Mouse (Mus musculus) layer of hippocampus, adult 9-10 months (tissue): ENCODE results near the gene Sema3g.

Experiments
- DNase-seq: peaks from one replicate; pipeline ENCODE4 v3.0.0; 2022; ENCODE audit warnings: low spot score

Sema3g gene

DNA sequence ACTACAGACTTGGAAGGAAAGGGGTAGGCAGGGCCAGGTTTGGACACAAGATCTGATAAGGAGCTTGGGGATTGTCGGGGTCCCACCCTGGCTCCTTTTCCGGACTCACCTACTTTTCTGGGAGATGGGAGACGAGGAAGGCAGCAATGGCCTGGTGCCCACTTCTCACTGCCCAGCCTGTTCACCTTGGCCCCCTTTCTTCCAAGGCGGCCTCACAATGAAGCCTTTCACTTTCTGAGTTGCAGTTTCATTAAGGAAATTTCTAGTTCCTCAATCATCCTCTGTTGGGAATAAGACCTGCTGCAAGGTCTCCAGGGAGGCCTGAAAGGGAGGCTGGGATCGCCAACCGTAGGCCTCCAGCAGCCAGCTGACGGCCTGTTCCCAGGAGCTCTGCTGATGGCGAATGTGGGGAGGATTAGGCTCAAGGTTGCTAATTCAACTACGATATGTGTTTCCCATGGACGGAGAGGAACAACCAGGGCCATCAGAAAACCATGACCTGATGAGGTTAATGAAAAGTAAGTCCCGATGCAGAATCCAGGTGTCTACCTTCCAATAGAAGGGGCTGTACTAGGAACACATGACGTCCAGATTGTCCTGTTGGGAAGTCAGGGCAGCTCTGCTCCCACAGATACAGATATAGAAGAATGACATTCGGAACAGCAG is 14.9 kb downstream of the Sema3g start:
- DNase-seq: no peak

- DNase-seq: no peak
These were observed 15.7 kb downstream of the Sema3g start for GRCm38 (mm10) chr14:31233070-31233995.

- peak; percentile 86 for DNase-seq
These were observed 16.4 kb downstream of the Sema3g start for GRCm38 (mm10) chr14:31233996-31234591.

- DNase-seq: no peak
These were observed 19.6 kb downstream of the Sema3g start for GRCm38 (mm10) chr14:31237101-31237882.

DNA sequence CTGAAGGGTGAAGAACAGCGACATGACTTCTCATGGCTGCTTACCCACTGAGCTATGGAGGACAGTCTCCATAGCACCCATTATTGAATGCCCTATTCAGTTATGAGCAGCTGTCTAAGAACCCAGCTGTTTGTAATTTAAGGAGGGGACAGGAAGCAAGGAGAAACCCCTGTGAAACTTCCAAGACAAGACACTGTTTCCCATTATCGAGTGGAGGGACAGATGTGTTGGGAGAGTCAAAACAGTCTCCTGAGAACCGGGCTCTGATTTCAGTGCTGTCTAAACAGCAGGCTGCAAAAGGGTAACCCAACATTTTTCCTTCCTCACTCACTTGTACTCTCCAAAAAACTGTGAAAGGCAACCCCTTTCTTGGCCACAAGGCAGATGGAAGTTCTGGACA is 22.9 kb downstream of the Sema3g start:
- DNase-seq: no peak

GRCm38 (mm10) chr14:31244777-31245176 is 27.1 kb downstream of the Sema3g start:
- no peak for DNase-seq

DNA sequence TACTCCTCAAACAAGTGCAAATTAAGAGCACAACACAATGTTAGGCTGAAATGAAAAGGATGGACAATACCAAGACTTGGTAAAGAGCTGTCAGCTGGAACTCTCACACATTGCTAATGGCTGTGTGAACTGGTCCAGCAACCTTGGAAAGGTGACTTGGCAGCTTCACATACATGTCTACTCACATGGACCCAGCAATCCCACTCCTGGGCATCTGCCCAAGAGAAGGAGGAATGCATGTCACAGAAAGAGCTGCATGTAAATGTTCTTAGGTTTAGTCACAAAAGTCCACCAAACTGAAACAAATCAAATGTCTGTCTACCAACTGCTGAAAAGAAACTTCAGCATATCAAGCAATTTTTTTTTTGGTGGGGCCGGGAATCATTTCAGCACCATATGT is 28.3 kb downstream of the Sema3g start:
- no peak for DNase-seq

DNA sequence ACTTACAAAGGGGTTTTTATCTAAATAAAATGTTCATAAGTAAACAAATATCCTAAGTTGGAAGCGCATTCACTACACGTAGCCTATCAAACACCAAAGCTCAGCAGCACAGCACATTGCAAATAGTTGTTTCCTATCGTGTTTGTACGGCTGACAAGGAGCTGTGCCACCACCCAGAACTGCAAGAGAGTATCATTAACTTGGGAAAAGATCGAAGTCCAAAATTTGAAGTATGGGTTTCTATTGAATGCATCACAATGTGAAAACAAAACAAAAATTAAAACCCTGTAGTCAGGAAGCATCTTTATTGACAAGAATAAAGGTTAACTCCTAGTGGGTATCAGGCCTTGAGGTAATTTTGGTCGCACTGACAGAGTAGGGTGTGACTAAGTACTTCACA is 30.7 kb downstream of the Sema3g start:
- DNase-seq: no peak

GRCm38 (mm10) chr14:31250222-31251083 is 32.8 kb downstream of the Sema3g start:
- no peak for DNase-seq

GRCm38 (mm10) chr14:31251084-31251604 is 33.5 kb downstream of the Sema3g start, which contains the start of the genes Phf7 and Bap1:
Phf7 (minus strand) TSS chr14:31251317.
Bap1 (plus strand) TSS chr14:31251450.
- DNase-seq: peak; percentile 78

DNA sequence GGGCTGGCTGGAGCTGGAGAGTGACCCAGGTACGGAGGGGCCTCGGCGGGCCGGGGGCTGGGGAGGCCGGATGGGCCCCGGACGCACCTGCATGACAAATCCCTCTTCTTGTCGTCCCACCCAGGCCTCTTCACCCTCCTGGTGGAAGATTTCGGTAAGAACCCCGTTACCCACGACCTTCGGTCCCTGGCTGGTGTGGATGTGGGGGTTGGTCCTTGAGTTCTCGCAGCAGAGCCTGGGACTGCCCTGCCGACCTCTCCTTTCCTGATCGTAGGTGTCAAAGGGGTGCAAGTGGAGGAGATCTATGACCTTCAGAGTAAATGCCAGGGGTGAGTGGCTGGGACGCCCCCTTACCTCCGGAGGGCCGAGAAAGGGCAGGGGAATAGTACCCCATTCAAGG is 34.0 kb downstream of the Sema3g start:
- DNase-seq: no peak

- DNase-seq: no peak
These were observed 34.4 kb downstream of the Sema3g start for GRCm38 (mm10) chr14:31252091-31252490.

GRCm38 (mm10) chr14:31258476-31259050 is 40.9 kb downstream of the Sema3g start:
- DNase-seq: no peak

- DNase-seq: no peak
These were observed 42.7 kb downstream of the Sema3g start for GRCm38 (mm10) chr14:31260374-31260773.

DNA sequence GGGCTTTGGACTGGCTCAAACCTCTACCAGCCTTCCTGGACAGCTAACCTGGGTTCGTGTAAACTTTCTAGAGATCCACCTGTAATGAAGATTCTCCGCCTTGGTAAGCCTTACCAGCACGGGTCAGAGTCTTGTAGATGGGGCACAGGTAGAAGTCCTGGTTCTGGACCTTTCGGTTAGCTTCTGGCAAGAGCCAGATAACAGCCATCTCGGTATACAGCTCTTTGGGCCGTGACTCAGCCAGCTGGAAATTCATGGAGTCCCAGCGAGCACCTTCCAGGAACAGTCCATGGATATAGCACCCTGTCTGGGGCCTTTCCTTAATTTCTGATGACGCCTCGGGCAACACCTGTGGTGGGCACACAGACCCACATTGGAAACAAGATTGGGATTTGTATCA is 43.3 kb downstream of the Sema3g start:
- DNase-seq: no peak

GRCm38 (mm10) chr14:31267649-31268048 is 50.0 kb downstream of the Sema3g start:
- no peak for DNase-seq

GRCm38 (mm10) chr14:31268301-31269001 is 50.8 kb downstream of the Sema3g start:
- peak; percentile 49 for DNase-seq

DNA sequence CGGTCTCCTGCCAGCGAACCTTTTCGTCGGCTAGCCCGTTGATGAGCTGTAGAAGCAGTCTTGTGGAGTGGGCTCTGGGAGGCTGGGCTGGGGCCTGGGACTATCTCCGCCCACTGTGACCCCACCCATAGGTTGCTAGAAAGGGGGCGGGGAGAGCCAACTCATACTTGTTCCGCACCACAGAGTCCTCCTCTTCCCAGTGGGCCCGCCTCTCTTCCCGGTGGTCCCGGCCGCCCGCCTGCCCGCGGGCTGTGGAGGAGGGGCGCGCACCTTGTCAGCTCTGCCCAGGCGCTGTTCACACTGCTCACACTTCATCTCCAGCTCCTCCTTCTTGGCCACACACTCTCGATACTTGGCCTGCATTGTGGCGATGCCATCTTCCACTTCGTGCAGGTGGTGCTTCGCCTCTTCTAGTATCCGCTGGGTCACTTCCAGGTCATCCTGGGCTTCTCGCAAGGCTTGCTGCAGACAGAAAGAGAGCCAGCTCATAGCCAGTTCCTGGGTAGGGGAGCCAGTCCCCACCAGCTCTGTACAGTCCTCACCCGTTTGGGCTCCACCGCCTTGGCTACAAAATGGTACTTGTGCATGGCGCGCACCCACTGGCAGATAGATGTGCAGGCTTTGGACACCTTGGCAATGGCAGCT is 51.9 kb downstream of the Sema3g start:
- DNase-seq: no peak

DNA sequence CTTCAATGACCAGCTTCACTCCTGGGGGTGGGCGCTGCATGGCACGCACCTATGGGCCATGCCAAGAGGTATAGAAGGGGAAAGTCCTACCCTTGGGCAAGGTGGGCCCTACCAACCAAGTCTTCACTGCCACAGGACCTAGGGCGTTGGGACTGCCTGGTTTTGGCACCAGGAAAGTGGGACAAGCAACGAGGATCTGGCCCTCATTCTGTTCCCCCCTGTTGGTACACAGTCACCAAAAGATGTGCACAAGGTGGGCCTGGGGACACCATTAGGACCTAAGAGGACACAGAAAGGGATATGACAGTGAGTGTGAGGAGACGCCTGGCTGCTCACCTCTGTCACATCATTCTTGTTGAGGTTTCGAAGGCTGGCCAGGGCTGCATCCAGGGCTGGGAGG is 53.5 kb downstream of the Sema3g start:
- DNase-seq: no peak
